Mouse (Mus musculus): ENCODE data around the gene Arid5a. TPM values are rescaled to one million over a fixed set of nuclear protein-coding genes. Genes with fewer than 3 reads are reported as not detected.

The Arid5a gene
- polyA plus RNA-seq, 1 experiment, result 25.6 TPM

DNA sequence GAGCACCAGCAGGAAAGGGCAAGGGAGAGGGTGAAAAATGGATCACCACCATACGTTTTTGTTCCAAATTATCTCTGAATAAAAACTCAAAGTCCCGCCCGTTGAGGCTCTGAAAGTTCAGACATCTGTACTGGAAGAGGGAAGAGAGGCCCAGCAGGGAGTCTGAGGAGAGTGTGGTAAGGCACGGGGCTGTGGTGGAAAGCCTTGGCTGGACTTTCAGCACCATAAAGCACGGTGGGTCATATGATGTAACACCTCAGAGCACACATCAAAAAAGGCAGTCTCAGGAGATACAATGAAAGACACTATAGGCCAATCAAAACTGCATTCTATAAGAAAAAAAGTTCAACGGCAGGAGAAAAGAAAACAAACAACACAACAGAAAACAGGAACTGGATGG is 24.2 kb downstream of the Arid5a start:
- no peaks in the 10 kb centered on the region for H3K79me2 ChIP-seq (ENCODE audit: control insufficient read depth, insufficient read depth)
- H3K36me3 ChIP-seq (ENCODE audit: control insufficient read depth, insufficient read depth), result peaks cover 32% of the 10 kb centered on the region
- H3ac ChIP-seq (ENCODE audit: control insufficient read depth, insufficient read length, low read depth), result no peak overlapping the region
- H3K4me3 ChIP-seq (ENCODE audit: insufficient read depth, poor library complexity, severe bottlenecking), result no peak overlapping the region
- H3K27me3 ChIP-seq (ENCODE audit: control insufficient read depth, insufficient read depth, insufficient read length), result no peaks in the 10 kb centered on the region
- H3K79me3 ChIP-seq (ENCODE audit: low read depth), result no peaks in the 10 kb centered on the region
- TF ChIP-seq USF1 (IDR thresholded peaks at IDR 0.05; ENCODE audit: low read depth) (no peak), FOSL1 (IDR thresholded peaks at IDR 0.05; ENCODE audit: insufficient read depth, low read length, poor library complexity, severe bottlenecking) (no peak), CTCF (IDR thresholded peaks at IDR 0.05; ENCODE audit: control insufficient read depth, insufficient read depth, insufficient read length) (no peak), MYOD1 (IDR thresholded peaks at IDR 0.05; ENCODE audit: control insufficient read depth, insufficient read length, low read depth) (no peak), MAX (IDR thresholded peaks at IDR 0.05) (no peak), CEBPB (IDR thresholded peaks at IDR 0.05; ENCODE audit: low read depth) (no peak), MYOG (IDR thresholded peaks at IDR 0.05; ENCODE audit: control insufficient read depth, extremely low read depth, insufficient read length) (no peak)

DNA sequence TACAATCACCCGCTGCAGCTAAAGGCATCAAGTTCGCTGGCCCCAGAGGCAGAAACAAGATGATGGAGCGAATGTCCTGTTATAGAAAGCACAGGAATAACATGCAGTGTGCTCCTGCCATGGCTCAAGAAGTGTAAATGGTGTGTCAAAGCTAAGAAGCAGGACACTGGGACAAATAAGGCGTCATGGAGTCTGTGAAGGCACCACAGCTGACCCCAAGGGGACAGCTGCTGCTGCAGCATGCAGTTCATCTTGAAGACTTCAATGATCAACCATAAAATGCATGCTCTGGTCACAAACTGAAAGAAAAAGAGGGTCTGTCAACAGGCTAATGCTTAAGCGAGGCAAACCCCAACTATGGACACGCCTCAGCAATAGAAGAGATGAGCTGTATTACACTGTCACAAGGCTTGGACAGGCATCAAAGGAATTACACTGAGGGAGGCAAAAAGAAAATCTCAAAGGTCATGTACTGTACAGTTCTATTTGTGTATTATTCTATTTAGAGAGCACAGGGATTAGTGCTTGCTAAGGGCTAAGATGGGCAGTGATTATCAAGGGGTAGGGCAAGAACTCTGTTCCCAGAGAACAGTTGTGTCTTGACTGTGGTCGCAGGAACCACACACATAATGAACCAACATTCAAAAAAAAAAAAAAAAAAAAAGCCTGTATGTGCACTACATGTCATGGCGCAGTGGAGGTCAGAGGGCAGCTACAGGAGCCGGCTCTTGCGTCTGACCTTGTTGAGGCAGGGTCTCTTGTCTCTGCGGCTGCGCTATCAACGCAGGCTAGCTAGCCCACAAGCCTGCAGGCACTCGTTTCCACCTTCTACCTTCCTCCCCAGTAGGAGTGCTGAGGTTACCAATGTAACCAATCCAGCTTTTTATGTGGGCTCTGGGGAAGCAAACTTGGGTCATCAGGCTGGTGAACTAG is 25.7 kb downstream of the Arid5a start:
- no peak for TF ChIP-seq MYOG (IDR thresholded peaks at IDR 0.05; ENCODE audit: control insufficient read depth, extremely low read depth, insufficient read length)
- no peak for TF ChIP-seq CEBPB (IDR thresholded peaks at IDR 0.05; ENCODE audit: low read depth)
- TF ChIP-seq FOSL1 (IDR thresholded peaks at IDR 0.05; ENCODE audit: insufficient read depth, low read length, poor library complexity, severe bottlenecking), result no peak
- TF ChIP-seq MYOD1 (IDR thresholded peaks at IDR 0.05; ENCODE audit: control insufficient read depth, insufficient read length, low read depth), result no peak
- no peak for TF ChIP-seq CTCF (IDR thresholded peaks at IDR 0.05; ENCODE audit: control insufficient read depth, insufficient read depth, insufficient read length)
- no peak for TF ChIP-seq USF1 (IDR thresholded peaks at IDR 0.05; ENCODE audit: low read depth)
- no peak for TF ChIP-seq MAX (IDR thresholded peaks at IDR 0.05)
- Histone ChIP-seq H3ac (ENCODE audit: control insufficient read depth, insufficient read length, low read depth) (no peak overlapping the region), H3K27me3 (ENCODE audit: control insufficient read depth, insufficient read depth, insufficient read length) (no peaks in the 10 kb centered on the region), H3K79me3 (ENCODE audit: low read depth) (no peaks in the 10 kb centered on the region), H3K4me3 (ENCODE audit: insufficient read depth, poor library complexity, severe bottlenecking) (no peak overlapping the region), H3K36me3 (ENCODE audit: control insufficient read depth, insufficient read depth) (peaks cover 39% of the 10 kb centered on the region), H3K79me2 (ENCODE audit: control insufficient read depth, insufficient read depth) (no peaks in the 10 kb centered on the region)

DNA sequence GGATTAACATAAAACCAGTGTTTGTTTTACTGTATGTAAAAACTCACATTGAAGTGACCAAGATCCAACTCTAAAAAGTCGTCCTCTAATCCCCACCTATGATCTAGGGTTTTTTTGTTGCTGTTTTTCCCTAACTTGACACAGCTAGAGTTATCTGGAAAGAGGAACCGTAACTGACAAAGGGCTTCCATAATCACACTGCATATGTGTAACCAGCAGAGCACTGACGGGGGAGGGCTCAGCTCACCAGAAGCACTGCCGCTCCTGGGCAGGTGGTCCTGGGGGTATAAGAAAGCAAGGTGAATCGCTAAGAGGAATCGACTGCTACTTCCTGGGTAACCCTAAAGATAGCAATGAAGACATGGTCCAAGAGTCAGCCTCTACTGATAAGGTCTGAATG is 35.0 kb downstream of the Arid5a start:
- TF ChIP-seq USF1 (IDR thresholded peaks at IDR 0.05; ENCODE audit: low read depth), result no peak
- TF ChIP-seq MYOG (IDR thresholded peaks at IDR 0.05; ENCODE audit: control insufficient read depth, extremely low read depth, insufficient read length), result no peak
- no peak for TF ChIP-seq FOSL1 (IDR thresholded peaks at IDR 0.05; ENCODE audit: insufficient read depth, low read length, poor library complexity, severe bottlenecking)
- TF ChIP-seq MYOD1 (IDR thresholded peaks at IDR 0.05; ENCODE audit: control insufficient read depth, insufficient read length, low read depth), result no peak
- Histone ChIP-seq H3K79me3 (ENCODE audit: low read depth) (peaks cover 2% of the 10 kb centered on the region), H3K27me3 (ENCODE audit: control insufficient read depth, insufficient read depth, insufficient read length) (no peaks in the 10 kb centered on the region), H3ac (ENCODE audit: control insufficient read depth, insufficient read length, low read depth) (no peak overlapping the region), H3K79me2 (ENCODE audit: control insufficient read depth, insufficient read depth) (peaks cover 13% of the 10 kb centered on the region), H3K36me3 (ENCODE audit: control insufficient read depth, insufficient read depth) (peaks cover 100% of the 10 kb centered on the region), H3K4me3 (ENCODE audit: insufficient read depth, poor library complexity, severe bottlenecking) (no peak overlapping the region)

DNA sequence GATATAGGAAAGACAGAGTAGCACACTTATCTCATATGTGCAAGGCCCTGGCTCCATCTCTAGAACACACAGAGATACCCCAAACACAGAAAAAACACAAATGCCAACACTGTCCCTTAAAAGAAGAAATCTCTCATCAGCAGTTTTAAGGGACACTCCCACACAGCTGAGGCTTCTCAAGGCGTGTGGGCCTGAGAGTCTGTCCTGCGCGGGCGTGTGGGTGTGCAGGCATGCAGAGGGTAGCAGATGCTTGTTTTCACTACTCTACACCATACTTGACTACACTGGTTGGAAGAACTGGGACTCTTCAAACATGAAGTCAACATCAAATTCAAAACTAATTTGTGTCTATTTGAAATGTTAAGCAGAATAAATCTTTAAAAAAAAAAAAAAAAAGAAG is 44.8 kb downstream of the Arid5a start:
- Histone ChIP-seq H3K36me3 (ENCODE audit: control insufficient read depth, insufficient read depth) (peaks cover 97% of the 10 kb centered on the region), H3ac (ENCODE audit: control insufficient read depth, insufficient read length, low read depth) (no peak overlapping the region), H3K4me3 (ENCODE audit: insufficient read depth, poor library complexity, severe bottlenecking) (no peak overlapping the region), H3K27me3 (ENCODE audit: control insufficient read depth, insufficient read depth, insufficient read length) (no peaks in the 10 kb centered on the region), H3K79me2 (ENCODE audit: control insufficient read depth, insufficient read depth) (peaks cover 13% of the 10 kb centered on the region), H3K79me3 (ENCODE audit: low read depth) (peaks cover 1% of the 10 kb centered on the region)
- no peak for TF ChIP-seq CTCF (IDR thresholded peaks at IDR 0.05; ENCODE audit: control insufficient read depth, insufficient read depth, insufficient read length)
- TF ChIP-seq MYOG (IDR thresholded peaks at IDR 0.05; ENCODE audit: control insufficient read depth, extremely low read depth, insufficient read length), result no peak
- no peak for TF ChIP-seq MAX (IDR thresholded peaks at IDR 0.05)
- no peak for TF ChIP-seq FOSL1 (IDR thresholded peaks at IDR 0.05; ENCODE audit: insufficient read depth, low read length, poor library complexity, severe bottlenecking)
- no peak for TF ChIP-seq CEBPB (IDR thresholded peaks at IDR 0.05; ENCODE audit: low read depth)
- TF ChIP-seq USF1 (IDR thresholded peaks at IDR 0.05; ENCODE audit: low read depth), result no peak
- TF ChIP-seq MYOD1 (IDR thresholded peaks at IDR 0.05; ENCODE audit: control insufficient read depth, insufficient read length, low read depth), result no peak

DNA sequence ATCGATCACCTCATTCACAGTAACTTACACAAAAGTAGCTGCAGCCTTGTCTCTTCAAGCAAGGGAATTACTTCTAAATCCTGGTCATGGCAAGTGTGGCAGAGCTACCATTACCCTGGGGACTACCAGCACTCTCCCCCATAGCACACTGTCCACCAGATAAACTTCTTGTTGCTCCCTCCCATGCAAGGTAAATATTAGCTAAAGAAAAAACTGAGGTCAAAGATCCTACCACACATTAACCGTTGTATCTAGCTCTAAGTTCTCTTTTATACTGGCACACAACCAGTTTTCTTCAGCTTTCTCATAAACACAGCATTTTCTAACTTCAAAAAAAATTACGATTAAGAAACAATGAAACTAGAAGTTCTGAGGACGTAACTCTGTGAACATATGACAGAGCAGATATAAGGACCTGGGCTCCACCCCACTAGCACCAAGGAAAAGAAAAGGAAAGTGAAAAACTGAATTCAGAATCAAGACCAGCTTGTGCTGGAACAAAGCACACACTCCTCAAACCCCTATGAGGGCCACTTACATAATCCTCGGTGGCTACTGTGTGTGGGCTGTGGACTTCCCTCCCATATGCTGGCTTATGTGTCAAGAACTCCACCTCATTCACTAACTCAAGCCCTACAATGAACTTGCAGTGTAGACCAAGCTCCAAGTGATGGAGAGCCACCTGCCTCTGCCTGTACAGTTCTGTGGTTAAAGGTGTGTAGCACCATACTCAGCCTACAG is 49.6 kb downstream of the Arid5a start:
- Histone ChIP-seq H3K4me3 (ENCODE audit: insufficient read depth, poor library complexity, severe bottlenecking) (no peak overlapping the region), H3K79me2 (ENCODE audit: control insufficient read depth, insufficient read depth) (peaks cover 60% of the 10 kb centered on the region), H3K79me3 (ENCODE audit: low read depth) (peaks cover 33% of the 10 kb centered on the region), H3K36me3 (ENCODE audit: control insufficient read depth, insufficient read depth) (peaks cover 78% of the 10 kb centered on the region), H3K27me3 (ENCODE audit: control insufficient read depth, insufficient read depth, insufficient read length) (no peaks in the 10 kb centered on the region), H3ac (ENCODE audit: control insufficient read depth, insufficient read length, low read depth) (no peak overlapping the region)
- TF ChIP-seq MYOG (IDR thresholded peaks at IDR 0.05; ENCODE audit: control insufficient read depth, extremely low read depth, insufficient read length), result no peak
